In the genomic region with DNA sequence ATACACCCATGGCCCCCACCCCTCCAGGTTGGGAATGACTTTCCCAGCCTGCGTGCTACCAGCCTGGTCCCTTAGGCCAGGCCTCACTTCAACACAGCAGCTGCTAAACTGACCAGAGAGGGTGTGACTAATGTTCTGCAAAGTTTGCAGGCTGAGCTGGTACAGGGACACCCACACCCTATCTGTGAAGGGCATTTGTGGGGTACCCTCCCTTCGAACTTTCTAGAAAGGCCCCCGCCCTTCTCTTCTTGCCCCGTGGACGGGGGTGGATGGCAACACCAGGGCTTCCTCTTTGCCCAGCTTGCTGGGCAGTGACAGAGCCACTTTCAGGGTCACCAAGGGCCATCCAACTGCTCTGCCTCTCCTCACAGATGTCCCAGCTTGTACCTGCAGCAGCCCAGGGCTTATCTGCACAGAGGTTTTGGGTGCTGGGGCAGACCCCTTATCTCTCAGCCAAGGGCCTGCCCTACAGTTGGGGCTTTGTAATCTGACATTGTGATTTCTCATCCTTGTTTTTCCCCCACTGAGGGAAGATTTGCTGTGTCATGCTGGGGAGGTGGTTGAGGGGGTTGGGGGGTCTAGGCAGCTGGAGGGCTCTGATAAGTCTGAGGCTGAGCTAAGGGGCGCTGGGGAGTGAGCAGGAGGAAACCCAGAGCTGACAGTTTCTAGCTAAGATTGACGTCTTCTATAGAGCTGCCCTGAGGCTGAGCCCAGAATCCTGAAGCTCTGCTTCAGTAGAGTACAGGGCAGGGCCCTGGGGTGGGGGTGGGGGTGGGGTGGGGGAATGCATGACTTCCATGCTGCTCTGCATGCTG, we compare ENCODE assay signal across 10 mouse cellular contexts. TPM values are rescaled to one million over a fixed set of nuclear protein-coding genes. Genes with fewer than 3 reads are reported as not detected.
DNase-seq lines count a peak whose midpoint lies in the region; ATAC-seq and TF ChIP-seq lines count a peak whose summit lies in the region.
"Had no signal": no experiment of that assay in that cellular context is flagged by ENCODE, and none has a peak within 500 bp of the region (broad histone marks: within the 10 kb centered on the region; RNA-seq: fewer than 3 reads in every experiment).

No protein-coding gene starts in this region.

- ATAC-seq in forebrain, embryonic 14.5 days: no peak
- ATAC-seq in midbrain, embryonic 11.5 days (ENCODE audit: low FRiP score): 0 out of 2 replicates have a peak, but pooled peaks have one; percentile 24
- no peak for ATAC-seq in midbrain, embryonic 16.5 days
- peak; percentile 49 to 50 for ATAC-seq in hematopoietic stem cell, adult 5-6 weeks (replicated peaks in 1 of 2; ENCODE audit: insufficient read depth in 1 of 2, low FRiP score in 2 of 2, low TSS enrichment in 1 of 2, low read depth in 1 of 2, poor library complexity in 2 of 2, severe bottlenecking in 2 of 2)
- ATAC-seq in monocyte, adult 5-6 weeks (replicated peaks; ENCODE audit: insufficient number of reproducible peaks, low FRiP score, low TSS enrichment, poor library complexity, severe bottlenecking): peak; percentile 44

- 73% methylated on average over 7 of the region's 7 CpGs for WGBS in forebrain, embryonic 10.5 days
- 81% methylated on average over 7 of the region's 7 CpGs for WGBS in forebrain, embryonic 14.5 days
- 88% methylated on average over 7 of the region's 7 CpGs for WGBS in midbrain, embryonic 11.5 days
- WGBS in midbrain, embryonic 16.5 days: 82% methylated on average over 7 of the region's 7 CpGs

- no peaks in the 10 kb centered on the region for H3K36me3 ChIP-seq in forebrain, embryonic 10.5 days (replicated peaks)
- H3K36me3 ChIP-seq in forebrain, embryonic 14.5 days (ENCODE audit: control insufficient read depth, insufficient read depth, low read length): no peaks in the 10 kb centered on the region
- H3K36me3 ChIP-seq in midbrain, embryonic 11.5 days (ENCODE audit: control insufficient read depth, insufficient read depth, low read length): no peaks in the 10 kb centered on the region
- no peaks in the 10 kb centered on the region for H3K36me3 ChIP-seq in midbrain, embryonic 16.5 days (ENCODE audit: control insufficient read depth, insufficient read depth, low read length)

- H3K4me2 ChIP-seq in forebrain, embryonic 14.5 days (ENCODE audit: low read length): no peak overlapping the region
- H3K4me2 ChIP-seq in midbrain, embryonic 11.5 days: no peak overlapping the region
- no peak overlapping the region for H3K4me2 ChIP-seq in midbrain, embryonic 16.5 days (ENCODE audit: low read length)

- peaks cover 29% of the 10 kb centered on the region for H3K4me1 ChIP-seq in forebrain, embryonic 10.5 days
- H3K4me1 ChIP-seq in forebrain, embryonic 14.5 days (ENCODE audit: control insufficient read depth, insufficient read depth, low read length): no peaks in the 10 kb centered on the region
- H3K4me1 ChIP-seq in midbrain, embryonic 11.5 days (ENCODE audit: control insufficient read depth, insufficient read depth, low read length): no peaks in the 10 kb centered on the region; the same call in 1 of the 2 replicates
- no peaks in the 10 kb centered on the region for H3K4me1 ChIP-seq in midbrain, embryonic 16.5 days (ENCODE audit: control insufficient read depth, insufficient read depth, low read length)

- no peak overlapping the region for H3K4me3 ChIP-seq in forebrain, embryonic 10.5 days
- no peak overlapping the region for H3K4me3 ChIP-seq in forebrain, embryonic 14.5 days (ENCODE audit: low read depth, low read length)
- no peak overlapping the region for H3K4me3 ChIP-seq in midbrain, embryonic 11.5 days (ENCODE audit: low read depth, low read length)
- H3K4me3 ChIP-seq in midbrain, embryonic 16.5 days (ENCODE audit: low read depth, low read length): no peak overlapping the region
- H3K4me3 ChIP-seq in layer of hippocampus, adult 2 months: no peak overlapping the region

- H3K9ac ChIP-seq in forebrain, embryonic 14.5 days (ENCODE audit: low read length): no peak overlapping the region
- no peak overlapping the region for H3K9ac ChIP-seq in midbrain, embryonic 11.5 days (ENCODE audit: low read length)
- H3K9ac ChIP-seq in midbrain, embryonic 16.5 days (ENCODE audit: low read depth, low read length): no peak overlapping the region

- no peak for TF ChIP-seq CTCF in layer of hippocampus, adult 2 months (conservative IDR thresholded peaks at IDR 0.05)

- DNase-seq in forebrain, embryonic 10.5 days (ENCODE audit: extremely low spot score, low spot score): no peak
- no peak for DNase-seq in forebrain, embryonic 14.5 days (ENCODE audit: low spot score)
- DNase-seq in midbrain, embryonic 11.5 days (ENCODE audit: low spot score, missing footprints): no peak
- DNase-seq in layer of hippocampus, adult 2 months (ENCODE audit: low spot score in 2 of 2): no peak
- DNase-seq in urinary bladder, adult 2 months (ENCODE audit: low spot score): no peak
- DNase-seq: layer of hippocampus, adult 9-11 months; lung, postnatal 4 days had no signal

- H3K9me3 ChIP-seq in forebrain, embryonic 10.5 days: peaks cover 3% of the 10 kb centered on the region; the same call in 1 of the 2 replicates
- H3K9me3 ChIP-seq in forebrain, embryonic 14.5 days (replicated peaks; ENCODE audit: control insufficient read depth, low read length): 0 out of 2 replicates have a peak, but pooled peaks cover 2% of the 10 kb centered on the region
- no peaks in the 10 kb centered on the region for H3K9me3 ChIP-seq in midbrain, embryonic 11.5 days (ENCODE audit: control insufficient read depth, low read length)
- no peaks in the 10 kb centered on the region for H3K9me3 ChIP-seq in midbrain, embryonic 16.5 days (replicated peaks; ENCODE audit: control insufficient read depth, low read length, poor library complexity, severe bottlenecking)

- 0 out of 2 replicates have a peak overlapping the region, but pooled peaks have one; percentile 35 for H3K27ac ChIP-seq in forebrain, embryonic 10.5 days
- no peak overlapping the region for H3K27ac ChIP-seq in forebrain, embryonic 14.5 days (ENCODE audit: low read depth, low read length)
- no peak overlapping the region for H3K27ac ChIP-seq in midbrain, embryonic 11.5 days (ENCODE audit: low read depth, low read length)
- H3K27ac ChIP-seq in midbrain, embryonic 16.5 days (ENCODE audit: low read length): no peak overlapping the region
- H3K27ac ChIP-seq in layer of hippocampus, adult 2 months: no peak overlapping the region

- peaks cover 16% of the 10 kb centered on the region; the same call in 1 of the 2 replicates for H3K27me3 ChIP-seq in forebrain, embryonic 10.5 days (ENCODE audit: poor library complexity, severe bottlenecking)
- no peaks in the 10 kb centered on the region for H3K27me3 ChIP-seq in forebrain, embryonic 14.5 days (replicated peaks; ENCODE audit: control insufficient read depth, insufficient read depth, low read length)
- no peaks in the 10 kb centered on the region for H3K27me3 ChIP-seq in midbrain, embryonic 11.5 days (ENCODE audit: control insufficient read depth, insufficient read depth, low read length)
- no peaks in the 10 kb centered on the region for H3K27me3 ChIP-seq in midbrain, embryonic 16.5 days (ENCODE audit: control insufficient read depth, insufficient read depth, low read depth, low read length)

RNA-seq across cellular contexts. Expression of a gene that starts 14.4 kb away (rescaled TPM):
- polyA plus RNA-seq in forebrain, embryonic 10.5 days (2016; fragmentation: Nextera tagmentation; extraction: Ambion mirVana): 60.1 and 62.6 TPM in 2 replicates
- polyA plus RNA-seq in forebrain, embryonic 14.5 days (2014; fragmentation: Nextera tagmentation; extraction: Ambion mirVana): 20.5 and 28.6 TPM in 2 replicates
- 38.8 and 40.5 TPM in 2 replicates for polyA plus RNA-seq in midbrain, embryonic 11.5 days (2014; fragmentation: Nextera tagmentation; extraction: Ambion mirVana)
- 42.3 and 46.3 TPM in 2 replicates for polyA plus RNA-seq in midbrain, embryonic 16.5 days (2015; fragmentation: Nextera tagmentation; extraction: Ambion mirVana)
- total RNA-seq in hematopoietic stem cell, adult 5-6 weeks (2017): 15.8 and 31.2 TPM in 2 replicates
- 5.6 to 17.7 TPM (median 9.1 TPM) in 3 replicates for total RNA-seq in monocyte, adult 5-6 weeks (2017)
- 10 to 100 TPM; 18.2 to 20.7 TPM for total RNA-seq in layer of hippocampus, adult 2 months (2021)
- polyA plus RNA-seq in urinary bladder, adult 2 months (2012; rRNA removed): 21.3 and 21.7 TPM in 2 replicates

RNA-seq across cellular contexts. Expression of a gene that starts 23.8 kb away (rescaled TPM):
- polyA plus RNA-seq in forebrain, embryonic 10.5 days (2016; fragmentation: Nextera tagmentation; extraction: Ambion mirVana): 4.7 and 5.4 TPM in 2 replicates
- 0.12 TPM in 1 of 2 replicates, not detected in the other for polyA plus RNA-seq in forebrain, embryonic 14.5 days (2014; fragmentation: Nextera tagmentation; extraction: Ambion mirVana)
- polyA plus RNA-seq in midbrain, embryonic 11.5 days (2014; fragmentation: Nextera tagmentation; extraction: Ambion mirVana): 2.8 and 3.3 TPM in 2 replicates
- not detected in 2 replicates for polyA plus RNA-seq in midbrain, embryonic 16.5 days (2015; fragmentation: Nextera tagmentation; extraction: Ambion mirVana)
- total RNA-seq in hematopoietic stem cell, adult 5-6 weeks (2017): 16.4 and 23.5 TPM in 2 replicates
- 1.6 to 8.2 TPM (median 4.6 TPM) in 3 replicates for total RNA-seq in monocyte, adult 5-6 weeks (2017)
- total RNA-seq in layer of hippocampus, adult 2 months (2021): not detected
- polyA plus RNA-seq in urinary bladder, adult 2 months (2012; rRNA removed): 0.10 and 0.16 TPM in 2 replicates

RNA-seq across cellular contexts. Expression of a gene that starts 34.7 kb away (rescaled TPM):
- polyA plus RNA-seq in forebrain, embryonic 10.5 days (2016; fragmentation: Nextera tagmentation; extraction: Ambion mirVana): 0.07 TPM in 1 of 2 replicates, not detected in the other
- not detected in 2 replicates for polyA plus RNA-seq in forebrain, embryonic 14.5 days (2014; fragmentation: Nextera tagmentation; extraction: Ambion mirVana)
- 0.07 TPM in 1 of 2 replicates, not detected in the other for polyA plus RNA-seq in midbrain, embryonic 11.5 days (2014; fragmentation: Nextera tagmentation; extraction: Ambion mirVana)
- not detected in 2 replicates for polyA plus RNA-seq in midbrain, embryonic 16.5 days (2015; fragmentation: Nextera tagmentation; extraction: Ambion mirVana)
- total RNA-seq in hematopoietic stem cell, adult 5-6 weeks (2017): not detected in 2 replicates
- not detected in 3 replicates for total RNA-seq in monocyte, adult 5-6 weeks (2017)
- total RNA-seq in layer of hippocampus, adult 2 months (2021): not detected
- 0.07 and 0.44 TPM in 2 replicates for polyA plus RNA-seq in urinary bladder, adult 2 months (2012; rRNA removed)

RNA-seq across cellular contexts. Expression of a gene that starts 43.1 kb away (rescaled TPM):
- 22.9 and 26.5 TPM in 2 replicates for polyA plus RNA-seq in forebrain, embryonic 10.5 days (2016; fragmentation: Nextera tagmentation; extraction: Ambion mirVana)
- 17.7 and 25.5 TPM in 2 replicates for polyA plus RNA-seq in forebrain, embryonic 14.5 days (2014; fragmentation: Nextera tagmentation; extraction: Ambion mirVana)
- polyA plus RNA-seq in midbrain, embryonic 11.5 days (2014; fragmentation: Nextera tagmentation; extraction: Ambion mirVana): 19.5 and 22.3 TPM in 2 replicates
- 30.4 and 37.9 TPM in 2 replicates for polyA plus RNA-seq in midbrain, embryonic 16.5 days (2015; fragmentation: Nextera tagmentation; extraction: Ambion mirVana)
- 22.8 and 23.5 TPM in 2 replicates for total RNA-seq in hematopoietic stem cell, adult 5-6 weeks (2017)
- 14.2 to 29.8 TPM (median 24.7 TPM) in 3 replicates for total RNA-seq in monocyte, adult 5-6 weeks (2017)
- 10 to 100 TPM; 47.1 to 49.1 TPM for total RNA-seq in layer of hippocampus, adult 2 months (2021)
- 11.3 and 13.6 TPM in 2 replicates for polyA plus RNA-seq in urinary bladder, adult 2 months (2012; rRNA removed)

Comparison
In these comparisons a context has a peak if more than half of its experiments do, and no peak if none do; other contexts are left out.
1. ATAC-seq: peak in midbrain, embryonic 11.5 days (single experiment), hematopoietic stem cell, adult 5-6 weeks (2 of 2) and monocyte, adult 5-6 weeks (single experiment); none in forebrain, embryonic 14.5 days (single experiment) and midbrain, embryonic 16.5 days (single experiment).